Mouse (Mus musculus): Measurements from ENCODE around the gene Atp6v0a2. TPM values are rescaled to one million over a fixed set of nuclear protein-coding genes. Genes with fewer than 3 reads are reported as not detected.
A peak's percentile ranks its signal among the peaks of the same experiment; 100 is the strongest.

Gene Atp6v0a2
- polyA plus RNA-seq, 1 experiment: 127 TPM

DNA sequence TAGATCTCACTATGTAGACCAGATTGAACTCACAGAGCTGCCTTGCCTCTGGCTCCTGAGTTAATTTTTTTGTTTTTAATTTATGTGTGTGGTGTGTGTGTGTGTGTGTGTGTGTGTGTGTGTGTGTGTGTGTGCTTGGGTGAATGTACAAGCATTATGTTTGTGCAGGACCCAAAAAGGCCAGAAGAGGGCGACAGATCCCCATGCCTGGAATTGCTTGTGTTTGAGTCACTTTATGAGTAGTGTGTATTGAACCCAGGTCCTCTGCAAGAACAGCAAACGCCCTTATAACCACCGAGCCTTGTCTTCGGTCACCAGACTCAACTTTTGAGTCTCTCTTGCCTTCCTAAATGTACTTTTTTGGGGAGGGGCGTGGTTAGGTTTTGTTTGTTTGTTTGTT is 26.0 kb upstream of the Atp6v0a2 start:
- H3K27ac ChIP-seq (ENCODE audit: control insufficient read depth, insufficient read depth, low read length): no peak overlapping the region
- TF ChIP-seq CTCF (IDR thresholded peaks at IDR 0.05; ENCODE audit: borderline replicate concordance, control insufficient read depth, extremely low read depth, insufficient read depth, low read length, poor library complexity) (no peak), POLR2A (IDR thresholded peaks at IDR 0.05; ENCODE audit: control insufficient read depth, extremely low read depth, insufficient read depth, low read length, poor library complexity) (no peak)
- no peak overlapping the region for H3K4me3 ChIP-seq (ENCODE audit: control insufficient read depth, insufficient read depth, low read length)
- no peaks in the 10 kb centered on the region for H3K27me3 ChIP-seq (ENCODE audit: control insufficient read depth, insufficient read depth, low read length)
- no peaks in the 10 kb centered on the region for H3K36me3 ChIP-seq (ENCODE audit: control insufficient read depth, insufficient read depth, low read length)
- 70% methylated on average over 5 of the region's 5 CpGs for WGBS
- peak; percentile 71 for DNase-seq
- no peaks in the 10 kb centered on the region for H3K4me1 ChIP-seq (replicated peaks; ENCODE audit: control insufficient read depth, insufficient read depth, low read length)

DNA sequence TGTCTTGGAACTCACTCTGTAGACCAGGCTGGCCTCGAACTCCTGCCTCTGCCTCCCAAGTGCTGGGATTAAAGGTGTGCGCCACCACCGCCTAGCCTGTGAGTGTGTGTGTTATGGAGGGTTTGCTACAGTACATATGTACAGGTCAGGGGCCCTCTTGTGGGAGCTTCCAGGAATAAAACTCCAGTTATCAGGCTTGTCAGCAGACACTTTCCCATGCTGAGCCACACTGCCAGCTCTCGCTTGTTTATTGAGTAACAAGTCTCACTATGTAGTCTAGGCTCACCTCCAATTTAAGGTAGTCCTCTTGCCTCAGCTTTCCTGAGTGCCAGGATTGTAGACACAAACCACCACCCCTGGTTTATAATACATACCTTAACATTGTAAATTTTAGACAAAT is 24.1 kb upstream of the Atp6v0a2 start:
- no peaks in the 10 kb centered on the region for H3K4me1 ChIP-seq (replicated peaks; ENCODE audit: control insufficient read depth, insufficient read depth, low read length)
- no peak for TF ChIP-seq POLR2A (IDR thresholded peaks at IDR 0.05; ENCODE audit: control insufficient read depth, extremely low read depth, insufficient read depth, low read length, poor library complexity)
- TF ChIP-seq CTCF (IDR thresholded peaks at IDR 0.05; ENCODE audit: borderline replicate concordance, control insufficient read depth, extremely low read depth, insufficient read depth, low read length, poor library complexity): no peak
- H3K4me3 ChIP-seq (ENCODE audit: control insufficient read depth, insufficient read depth, low read length): no peak overlapping the region
- WGBS: 91% methylated on average over 4 of the region's 4 CpGs
- no peaks in the 10 kb centered on the region for H3K36me3 ChIP-seq (ENCODE audit: control insufficient read depth, insufficient read depth, low read length)
- no peak for DNase-seq
- H3K27ac ChIP-seq (ENCODE audit: control insufficient read depth, insufficient read depth, low read length): no peak overlapping the region
- H3K27me3 ChIP-seq (ENCODE audit: control insufficient read depth, insufficient read depth, low read length): no peaks in the 10 kb centered on the region

GRCm38 (mm10) chr5:124605041-124605622 is 23.2 kb upstream of the Atp6v0a2 start:
- WGBS: 94% methylated on average over 17 of the region's 17 CpGs
- TF ChIP-seq CTCF (IDR thresholded peaks at IDR 0.05; ENCODE audit: borderline replicate concordance, control insufficient read depth, extremely low read depth, insufficient read depth, low read length, poor library complexity) (no peak), POLR2A (IDR thresholded peaks at IDR 0.05; ENCODE audit: control insufficient read depth, extremely low read depth, insufficient read depth, low read length, poor library complexity) (no peak)
- H3K4me1 ChIP-seq (replicated peaks; ENCODE audit: control insufficient read depth, insufficient read depth, low read length): no peaks in the 10 kb centered on the region
- DNase-seq: no peak
- H3K27me3 ChIP-seq (ENCODE audit: control insufficient read depth, insufficient read depth, low read length): no peaks in the 10 kb centered on the region
- no peaks in the 10 kb centered on the region for H3K36me3 ChIP-seq (ENCODE audit: control insufficient read depth, insufficient read depth, low read length)
- H3K27ac ChIP-seq (ENCODE audit: control insufficient read depth, insufficient read depth, low read length): no peak overlapping the region
- no peak overlapping the region for H3K4me3 ChIP-seq (ENCODE audit: control insufficient read depth, insufficient read depth, low read length)

- Histone ChIP-seq H3K27ac (ENCODE audit: control insufficient read depth, insufficient read depth, low read length) (no peak overlapping the region), H3K4me3 (ENCODE audit: control insufficient read depth, insufficient read depth, low read length) (no peak overlapping the region), H3K4me1 (replicated peaks; ENCODE audit: control insufficient read depth, insufficient read depth, low read length) (peaks cover 7% of the 10 kb centered on the region), H3K27me3 (ENCODE audit: control insufficient read depth, insufficient read depth, low read length) (no peaks in the 10 kb centered on the region), H3K36me3 (ENCODE audit: control insufficient read depth, insufficient read depth, low read length) (no peaks in the 10 kb centered on the region)
- 78% methylated on average over 10 of the region's 10 CpGs for WGBS
- peak; percentile 52 for DNase-seq
- TF ChIP-seq CTCF (IDR thresholded peaks at IDR 0.05; ENCODE audit: borderline replicate concordance, control insufficient read depth, extremely low read depth, insufficient read depth, low read length, poor library complexity) (peak; percentile 47; the same call in 1 of the 2 replicates), POLR2A (IDR thresholded peaks at IDR 0.05; ENCODE audit: control insufficient read depth, extremely low read depth, insufficient read depth, low read length, poor library complexity) (no peak)
These were observed 17.4 kb upstream of the Atp6v0a2 start for GRCm38 (mm10) chr5:124610965-124611364.

- peak overlapping the region; percentile 66 for H3K27ac ChIP-seq (ENCODE audit: control insufficient read depth, insufficient read depth, low read length)
- no peak overlapping the region for H3K4me3 ChIP-seq (ENCODE audit: control insufficient read depth, insufficient read depth, low read length)
- H3K4me1 ChIP-seq (replicated peaks; ENCODE audit: control insufficient read depth, insufficient read depth, low read length): peaks cover 11% of the 10 kb centered on the region
- no peak for TF ChIP-seq CTCF (IDR thresholded peaks at IDR 0.05; ENCODE audit: borderline replicate concordance, control insufficient read depth, extremely low read depth, insufficient read depth, low read length, poor library complexity)
- WGBS: 10% methylated on average over 11 of the region's 11 CpGs
- DNase-seq: peak; percentile 59
- no peaks in the 10 kb centered on the region for H3K36me3 ChIP-seq (ENCODE audit: control insufficient read depth, insufficient read depth, low read length)
- no peaks in the 10 kb centered on the region for H3K27me3 ChIP-seq (ENCODE audit: control insufficient read depth, insufficient read depth, low read length)
These were observed 13.7 kb upstream of the Atp6v0a2 start for GRCm38 (mm10) chr5:124614709-124615108.

- no peak overlapping the region for H3K27ac ChIP-seq (ENCODE audit: control insufficient read depth, insufficient read depth, low read length)
- H3K27me3 ChIP-seq (ENCODE audit: control insufficient read depth, insufficient read depth, low read length): no peaks in the 10 kb centered on the region
- H3K4me3 ChIP-seq (ENCODE audit: control insufficient read depth, insufficient read depth, low read length): no peak overlapping the region
- 95% methylated on average over 10 of the region's 10 CpGs for WGBS
- TF ChIP-seq CTCF (IDR thresholded peaks at IDR 0.05; ENCODE audit: borderline replicate concordance, control insufficient read depth, extremely low read depth, insufficient read depth, low read length, poor library complexity) (no peak), POLR2A (IDR thresholded peaks at IDR 0.05; ENCODE audit: control insufficient read depth, extremely low read depth, insufficient read depth, low read length, poor library complexity) (no peak)
- no peak for DNase-seq
- peaks cover 11% of the 10 kb centered on the region for H3K4me1 ChIP-seq (replicated peaks; ENCODE audit: control insufficient read depth, insufficient read depth, low read length)
- no peaks in the 10 kb centered on the region for H3K36me3 ChIP-seq (ENCODE audit: control insufficient read depth, insufficient read depth, low read length)
These were observed 9.7 kb upstream of the Atp6v0a2 start for GRCm38 (mm10) chr5:124618711-124619110.

GRCm38 (mm10) chr5:124621362-124621761 is 7.0 kb upstream of the Atp6v0a2 start:
- no peak for DNase-seq
- WGBS: 81% methylated on average over 13 of the region's 13 CpGs
- TF ChIP-seq CTCF (IDR thresholded peaks at IDR 0.05; ENCODE audit: borderline replicate concordance, control insufficient read depth, extremely low read depth, insufficient read depth, low read length, poor library complexity): no peak
- no peak for TF ChIP-seq POLR2A (IDR thresholded peaks at IDR 0.05; ENCODE audit: control insufficient read depth, extremely low read depth, insufficient read depth, low read length, poor library complexity)
- H3K4me1 ChIP-seq (replicated peaks; ENCODE audit: control insufficient read depth, insufficient read depth, low read length): peaks cover 4% of the 10 kb centered on the region
- H3K27me3 ChIP-seq (ENCODE audit: control insufficient read depth, insufficient read depth, low read length): no peaks in the 10 kb centered on the region
- H3K27ac ChIP-seq (ENCODE audit: control insufficient read depth, insufficient read depth, low read length): no peak overlapping the region
- H3K36me3 ChIP-seq (ENCODE audit: control insufficient read depth, insufficient read depth, low read length): no peaks in the 10 kb centered on the region
- no peak overlapping the region for H3K4me3 ChIP-seq (ENCODE audit: control insufficient read depth, insufficient read depth, low read length)

Data from thymus, adult 2 months (tissue).